Mouse (Mus musculus) CD4-positive, CD25-positive, alpha-beta regulatory T cell, adult 4 months (primary cell): ENCODE data around the gene Zfp574. TPM values are rescaled to one million over a fixed set of nuclear protein-coding genes. Genes with fewer than 3 reads are reported as not detected.

Experiments used
- ATAC-seq: one replicate; pipeline ENCODE4 v1.8.0; 2017
- polyA plus RNA-seq, 2 experiments: library from polyadenylated mRNA; unstranded; fragments of 100-300 nt; shearing (Covaris generic); gene quantifications; one replicate each; pipeline ENCODE4 v1.2.1; 2017

The Zfp574 gene
- polyA plus RNA-seq, 2 experiments from 2014 or later, result 11.3 to 15.1 TPM

- no peak for ATAC-seq
These were observed 40.7 kb downstream of the Zfp574 start for GRCm38 (mm10) chr7:25112956-25113603.

DNA sequence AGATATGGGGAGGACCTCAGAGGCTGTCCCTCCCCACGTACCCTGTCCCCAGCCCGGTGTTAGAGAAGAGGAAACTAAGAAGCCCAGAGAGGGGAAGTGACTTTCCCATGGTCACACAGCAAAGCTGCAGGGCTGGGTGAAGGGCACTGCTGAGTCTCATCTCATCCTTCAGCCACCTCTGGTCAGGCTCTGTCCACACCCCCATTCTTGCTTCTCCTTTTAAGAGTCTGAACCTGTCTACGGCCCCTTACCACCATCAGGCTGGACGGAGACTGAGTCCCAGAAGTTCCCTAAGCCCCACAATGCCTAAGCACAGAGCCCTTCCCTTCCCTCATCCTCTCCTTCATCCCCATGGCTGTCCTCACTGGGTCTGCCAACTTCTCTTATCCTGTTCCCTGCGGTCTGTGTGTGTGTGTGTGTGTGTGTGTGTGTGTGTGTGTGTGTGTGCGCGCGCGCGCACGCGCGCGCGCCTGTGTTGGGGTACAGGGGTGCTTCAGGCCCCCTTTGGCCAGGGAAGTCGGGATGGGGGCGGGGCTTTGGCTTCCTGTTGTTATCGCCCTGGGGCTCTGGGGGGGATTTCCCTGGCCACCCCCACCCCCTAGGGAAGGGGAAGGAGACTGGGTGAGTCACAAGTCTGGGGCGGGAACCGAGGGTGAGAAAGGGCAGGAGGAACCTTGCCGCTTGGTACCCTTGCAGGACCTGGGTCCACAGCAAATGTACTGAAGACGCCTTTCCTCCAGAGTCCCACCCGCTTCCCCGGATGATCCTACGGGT lies 47.9 kb downstream of the Zfp574 start:
- peak; percentile 89 for ATAC-seq

DNA sequence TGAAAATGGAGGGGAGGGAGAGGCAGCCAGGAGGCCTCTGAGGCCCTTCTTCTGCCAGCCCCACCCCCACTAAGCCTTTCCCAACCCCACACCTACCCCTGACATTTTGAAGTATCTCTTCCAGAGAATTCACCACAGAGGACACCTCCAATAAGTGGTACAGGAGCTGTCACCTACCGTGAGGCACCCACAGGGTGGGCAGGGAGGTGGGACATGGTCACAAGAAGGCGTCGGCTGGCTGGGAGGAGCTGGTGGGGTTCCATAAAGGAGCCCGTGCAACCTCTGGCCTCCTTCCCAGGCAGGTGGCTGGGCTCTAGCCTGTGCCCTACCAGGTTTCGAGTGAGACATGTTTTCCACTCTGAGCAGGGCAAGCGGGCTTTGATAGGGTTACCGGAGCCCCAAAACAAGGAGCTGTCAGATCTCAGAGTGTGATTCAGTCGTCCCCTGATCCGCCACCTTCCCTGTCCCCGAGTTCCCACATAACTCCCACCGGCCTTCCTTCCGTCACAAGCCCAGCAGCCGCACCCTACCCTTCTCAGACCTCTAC lies 48.9 kb downstream of the Zfp574 start:
- peak; percentile 15 for ATAC-seq

GRCm38 (mm10) chr7:25125716-25126281 lies 53.4 kb downstream of the Zfp574 start:
- ATAC-seq, result peak; percentile 20

DNA sequence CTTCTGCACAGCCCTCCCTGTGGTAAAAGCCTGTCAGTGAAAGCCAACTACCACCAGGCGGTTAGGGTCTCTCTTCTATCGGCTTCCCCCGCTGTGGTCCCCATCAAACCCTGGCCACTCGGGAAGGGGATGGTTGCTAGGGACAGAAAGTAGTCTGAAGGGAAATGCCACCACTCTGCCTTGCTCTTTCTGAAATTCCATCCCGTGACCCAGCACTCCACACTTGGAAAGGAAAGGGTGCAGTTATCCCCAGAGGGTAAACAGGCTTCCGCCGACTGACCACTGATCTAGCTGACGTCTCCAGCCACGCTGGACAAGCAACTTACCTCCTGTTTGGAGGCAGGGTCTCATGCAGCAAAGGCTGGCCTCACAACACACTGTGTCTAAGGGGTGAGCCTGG lies 55.6 kb downstream of the Zfp574 start:
- no peak for ATAC-seq

DNA sequence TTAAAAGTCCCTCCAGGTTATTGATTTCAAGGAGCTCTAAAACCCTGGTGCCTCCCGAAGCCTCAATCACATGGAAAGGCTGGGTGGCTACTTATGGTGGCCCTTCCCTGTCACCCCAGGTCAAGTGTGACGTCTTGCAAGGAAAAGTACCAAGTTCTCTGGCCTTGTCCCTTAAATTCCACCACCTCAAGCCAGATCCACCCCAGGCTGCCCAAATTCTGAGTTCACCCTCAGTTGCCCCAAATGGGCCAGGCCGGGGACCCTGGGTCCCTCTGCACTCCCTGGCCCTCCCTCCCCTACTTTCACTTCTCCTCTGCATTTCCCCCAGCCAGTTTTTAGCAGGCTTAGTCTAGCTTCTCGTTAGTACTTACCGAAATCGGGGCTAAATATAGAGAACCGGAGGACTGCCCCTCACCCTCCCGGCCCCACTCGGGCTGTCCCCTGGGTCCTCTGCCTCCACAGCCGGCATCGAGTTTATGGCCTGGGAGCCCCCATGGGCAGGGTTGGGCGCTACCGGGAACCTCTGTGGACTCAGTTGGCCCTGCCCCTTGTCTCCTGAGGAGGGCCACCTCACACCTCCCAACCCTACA lies 57.1 kb downstream of the Zfp574 start:
- no peak for ATAC-seq

- ATAC-seq, result peak; percentile 14
These were observed 58.2 kb downstream of the Zfp574 start for GRCm38 (mm10) chr7:25130565-25130964.

- no peak for ATAC-seq
These were observed 58.9 kb downstream of the Zfp574 start for GRCm38 (mm10) chr7:25131247-25131646.

DNA sequence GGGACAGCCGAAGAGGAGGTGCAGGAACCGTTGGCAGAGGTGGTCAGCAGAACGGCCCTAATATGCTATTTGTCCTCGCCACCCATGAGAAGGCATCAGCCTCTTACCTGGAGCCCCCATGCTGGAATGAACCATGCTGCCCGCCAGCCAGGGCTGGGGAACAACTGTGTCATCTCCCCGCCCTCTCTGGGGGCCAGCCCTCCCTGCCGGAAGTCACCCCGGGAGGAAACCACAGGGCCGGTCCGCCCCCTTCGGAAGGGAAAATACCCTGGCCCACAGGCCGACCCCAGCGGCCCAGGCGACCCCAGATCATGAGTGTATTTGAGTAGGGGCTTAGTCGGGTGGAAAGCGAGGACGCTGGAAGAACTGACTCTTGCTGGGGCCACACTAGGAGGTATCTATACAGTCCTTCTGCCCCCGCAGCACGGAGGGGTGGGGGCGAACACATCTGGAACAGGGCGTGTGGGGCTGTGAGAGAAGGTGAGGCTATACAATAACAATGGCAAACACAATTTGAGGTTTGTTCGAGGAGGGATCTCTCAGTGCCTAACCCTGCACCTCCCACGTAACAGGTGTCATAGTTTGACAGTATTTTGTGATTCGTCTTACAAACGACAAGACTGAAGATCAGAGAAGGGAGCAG lies 60.1 kb downstream of the Zfp574 start:
- ATAC-seq, result peak; percentile 85

Other genes with a start within 250 kb of the Zfp574 start
- 10 to 100 TPM; 22.4 to 44.8 TPM for gene Gm9844, start 210.4 kb upstream of the Zfp574 start, polyA plus RNA-seq
- gene Lypd4, start 202.6 kb upstream of the Zfp574 start, polyA plus RNA-seq, result not detected
- gene Dmrtc2, start 202.5 kb upstream of the Zfp574 start, polyA plus RNA-seq, result not detected
- over 10,000 TPM; 12,099 to 13,283 TPM for gene Rps19, start 188.2 kb upstream of the Zfp574 start, polyA plus RNA-seq
- gene Cd79a, start 175.2 kb upstream of the Zfp574 start, polyA plus RNA-seq, result 10 to 100 TPM in 1 of 2 experiments, 1 to 10 TPM in 1; 2.2 to 28.9 TPM
- 100 to 1,000 TPM; 166 to 183 TPM for gene Arhgef1, start 169.7 kb upstream of the Zfp574 start, polyA plus RNA-seq
- gene Gm4881, start 128.1 kb upstream of the Zfp574 start, polyA plus RNA-seq, result not detected
- gene Rabac1, start 99.8 kb upstream of the Zfp574 start, polyA plus RNA-seq, result 100 to 1,000 TPM; 187 to 237 TPM
- gene Atp1a3, start 66.6 kb upstream of the Zfp574 start, polyA plus RNA-seq, result 1 to 10 TPM; 2.3 TPM
- gene Grik5, start 221 bp upstream of the Zfp574 start, polyA plus RNA-seq, result 1 to 10 TPM; 4.1 to 4.5 TPM
- gene Pou2f2, start 107.2 kb downstream of the Zfp574 start, polyA plus RNA-seq, result 10 to 100 TPM; 25.9 to 29.4 TPM
- 10 to 100 TPM; 23.6 to 29.8 TPM for gene Dedd2, start 148.0 kb downstream of the Zfp574 start, polyA plus RNA-seq
- gene Zfp526, start 148.9 kb downstream of the Zfp574 start, polyA plus RNA-seq, result 1 to 10 TPM; 2.8 to 3.0 TPM
- 10 to 100 TPM in 1 of 2 experiments, 1 to 10 TPM in 1; 8.9 to 11.3 TPM for gene Gsk3a, start 165.3 kb downstream of the Zfp574 start, polyA plus RNA-seq
- under 1 TPM; 0.22 to 0.42 TPM for gene Erf, start 178.2 kb downstream of the Zfp574 start, polyA plus RNA-seq
- gene Cic, start 195.1 kb downstream of the Zfp574 start, polyA plus RNA-seq, result 10 to 100 TPM; 24.1 to 27.2 TPM
- 10 to 100 TPM; 23.6 to 42.6 TPM for gene Pafah1b3, start 225.4 kb downstream of the Zfp574 start, polyA plus RNA-seq
- gene Prr19, start 228.8 kb downstream of the Zfp574 start, polyA plus RNA-seq, result not detected
- not detected for gene Tmem145, start 233.5 kb downstream of the Zfp574 start, polyA plus RNA-seq
- gene Megf8, start 244.6 kb downstream of the Zfp574 start, polyA plus RNA-seq, result under 1 TPM; 0.10 to 0.11 TPM